Mouse (Mus musculus) megakaryocyte, embryonic 14.5 days (primary cell): ENCODE measurements around the gene Ikbke.

Experiments used
- FLI1 ChIP-seq: IDR thresholded peaks from 2 replicates; pipeline ENCODE4 v1.6.1; 2012; ENCODE audit warnings: low read length, inconsistent platforms, mixed read lengths
- GATA1 ChIP-seq: IDR thresholded peaks from 3 replicates; pipeline ENCODE4 v1.6.1; 2012; ENCODE audit warnings: mixed read lengths, low read length, inconsistent platforms, borderline replicate concordance

GRCm38 (mm10) chr1:131260309-131260656 lies 19.1 kb downstream of the Ikbke start:
- TF ChIP-seq GATA1 (no peak), FLI1 (no peak)
